Mouse (Mus musculus): ENCODE measurements around the gene Olfr155.

Gene Olfr155

DNA sequence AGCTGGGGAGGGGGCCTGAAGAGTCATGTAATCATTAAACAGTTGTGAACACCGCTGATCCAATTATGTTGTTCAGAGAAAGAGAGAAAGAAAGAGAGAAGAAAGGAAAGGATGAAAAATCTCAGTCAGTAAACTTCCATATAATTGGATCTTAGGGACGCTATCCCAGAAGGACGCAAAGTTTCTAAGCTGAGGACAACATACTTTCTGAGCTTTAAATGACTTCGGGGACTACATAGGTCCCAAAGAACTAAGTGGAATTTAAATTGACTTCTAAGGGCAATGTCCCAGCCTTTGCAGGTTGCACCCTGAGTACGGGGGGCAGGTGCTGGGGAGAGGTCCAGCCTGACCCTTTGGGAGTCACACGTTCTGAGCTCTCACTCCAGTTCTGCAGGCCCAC lies at the start of gene Olfr155:
Olfr155 (plus strand) TSS at position 301 of the 400 bp plus-strand sequence.
- no peak for DNase-seq (ENCODE audit: low spot score in 2 of 2)

DNA sequence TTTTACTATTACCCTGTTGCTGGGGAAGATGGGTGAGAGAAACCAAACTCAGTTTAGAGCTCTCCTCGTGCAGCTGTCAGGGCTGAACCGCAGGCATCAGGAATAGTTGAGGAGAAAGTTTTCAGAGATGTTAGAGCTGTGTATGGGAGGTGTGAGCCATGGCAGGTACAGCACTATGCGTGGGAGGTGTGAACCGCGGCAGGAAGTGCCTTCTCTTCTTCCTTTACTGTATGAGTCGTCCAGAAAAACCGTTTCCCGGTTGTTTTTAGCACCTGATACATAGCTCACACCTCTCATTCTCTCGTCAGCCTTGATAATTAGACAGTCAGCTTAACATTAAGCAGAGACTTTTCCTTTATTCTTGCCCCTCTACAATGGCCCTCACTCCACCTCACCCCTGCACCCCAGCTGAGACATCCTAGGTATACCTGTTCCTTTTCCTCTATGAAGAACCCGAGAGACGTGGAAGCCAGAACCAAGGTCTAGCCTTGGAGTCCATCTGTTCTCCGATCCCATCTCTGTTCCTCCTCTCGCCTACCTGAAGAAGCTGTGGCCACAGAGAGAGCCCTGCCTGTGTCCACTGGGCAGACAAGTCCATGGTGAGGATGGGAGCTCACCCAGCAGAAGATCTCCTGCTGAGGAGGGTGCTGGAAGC lies 28.3 kb upstream of the Olfr155 start:
- DNase-seq (ENCODE audit: low spot score in 2 of 2): no peak

DNA sequence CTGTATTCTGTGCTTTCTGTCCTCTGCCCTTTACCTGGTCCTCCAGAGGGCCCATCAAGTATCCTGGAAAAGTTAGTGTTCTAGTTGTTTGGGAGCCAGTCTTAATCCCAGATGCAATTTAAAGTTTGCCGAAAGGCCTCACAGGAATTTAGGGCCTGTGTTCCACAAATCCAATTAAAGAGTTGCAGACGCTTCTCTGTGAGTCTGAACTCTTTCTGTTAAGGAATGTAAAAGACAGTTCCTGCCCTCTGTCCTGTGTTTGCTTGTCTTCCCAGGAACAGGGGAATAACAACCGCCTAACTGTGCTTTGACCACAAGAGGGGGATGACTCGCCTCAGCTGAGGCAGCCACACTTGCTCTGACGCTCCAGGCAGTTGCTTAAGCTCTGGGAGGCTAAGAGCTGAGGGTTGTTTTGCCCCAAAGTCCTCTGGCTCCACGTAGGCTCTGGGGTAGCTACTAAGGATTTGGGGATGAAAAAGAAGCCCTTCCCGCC lies 27.5 kb upstream of the Olfr155 start, which contains the start of gene Olfr156:
Olfr156 (minus strand) TSS at position 51 of the 493 bp plus-strand sequence.
- DNase-seq (ENCODE audit: low spot score in 2 of 2): peak in 1 of 2 experiments; percentile 35

DNA sequence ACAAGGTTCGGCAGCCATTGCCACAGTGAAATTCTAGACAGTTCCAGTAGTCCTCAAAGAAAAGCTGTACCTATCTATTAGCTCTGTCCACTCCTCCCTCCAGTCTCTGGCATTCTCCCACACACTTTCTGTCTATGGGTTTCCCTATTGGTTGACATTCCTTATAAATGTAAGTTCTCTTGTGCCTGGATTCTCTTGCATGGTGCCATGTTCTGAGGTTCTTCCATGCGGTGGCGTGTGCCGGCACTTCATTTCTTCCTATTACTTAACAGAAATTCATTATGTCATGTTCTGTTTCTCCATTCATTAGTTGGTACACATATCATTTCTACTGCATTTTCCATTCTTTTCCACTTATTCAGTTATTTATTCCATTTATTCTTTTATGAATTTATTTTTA lies 22.6 kb upstream of the Olfr155 start:
- DNase-seq (ENCODE audit: low spot score in 2 of 2): peak in 1 of 2 experiments; percentile 4

DNA sequence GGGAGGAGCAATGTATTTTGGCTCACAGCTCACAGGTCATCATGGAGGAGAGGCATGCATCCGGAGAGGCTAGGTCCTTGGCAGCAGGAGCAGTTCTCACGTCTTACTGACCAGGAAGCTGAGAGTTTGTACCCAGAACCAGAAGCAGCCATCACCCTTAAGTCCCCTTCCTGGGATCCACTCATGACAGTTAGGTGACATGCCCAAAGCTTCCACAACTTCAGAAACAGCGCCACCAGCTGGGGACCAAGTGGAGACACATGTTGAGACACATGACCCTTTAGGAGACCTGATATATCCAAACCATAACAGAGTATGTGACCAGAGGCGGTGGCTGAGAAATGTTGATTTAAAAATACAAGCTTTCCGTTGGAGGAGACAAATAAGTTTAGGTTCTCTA lies 19.3 kb upstream of the Olfr155 start:
- DNase-seq (ENCODE audit: low spot score in 2 of 2): no peak

DNA sequence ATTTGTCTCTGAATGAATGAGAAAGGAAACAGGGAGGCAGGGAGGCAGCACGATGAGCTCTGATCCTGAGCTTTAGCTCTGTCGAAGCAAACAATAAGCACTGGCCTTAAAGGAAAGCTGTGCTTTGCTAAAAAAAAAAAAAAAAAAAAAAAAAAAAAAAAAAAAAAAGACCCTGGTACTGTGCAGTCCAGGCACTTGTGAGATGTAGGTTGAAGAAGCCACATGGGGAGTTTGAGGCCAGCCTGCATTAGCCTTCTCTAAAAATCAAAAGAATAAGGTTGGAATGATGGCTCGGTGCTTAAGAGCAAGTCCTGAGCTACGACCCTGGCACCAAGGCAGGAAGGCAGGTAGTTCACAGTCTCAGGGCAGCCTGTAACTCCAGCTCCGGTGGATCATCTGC lies 17.6 kb upstream of the Olfr155 start:
- DNase-seq (ENCODE audit: low spot score in 2 of 2): no peak

DNA sequence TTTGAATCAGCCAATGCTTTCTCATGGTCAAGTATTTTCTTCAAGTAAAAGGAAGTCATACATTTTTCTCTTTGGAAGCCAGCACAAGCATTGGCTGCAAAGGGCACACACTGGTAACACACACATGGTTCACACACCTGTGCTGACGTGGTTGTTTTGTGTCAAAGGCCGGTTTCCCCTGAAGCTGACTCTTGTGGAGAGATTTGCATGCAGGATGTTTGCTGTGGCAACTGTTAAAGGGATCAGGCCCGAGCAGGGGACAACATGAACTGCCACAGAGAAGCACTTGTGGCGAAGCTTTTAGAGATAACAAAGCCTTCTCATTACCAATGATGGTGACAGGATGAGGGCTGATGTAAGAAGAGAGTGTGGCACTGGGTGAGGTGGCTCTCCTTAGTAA lies 16.6 kb upstream of the Olfr155 start:
- DNase-seq (ENCODE audit: low spot score in 2 of 2): no peak

DNA sequence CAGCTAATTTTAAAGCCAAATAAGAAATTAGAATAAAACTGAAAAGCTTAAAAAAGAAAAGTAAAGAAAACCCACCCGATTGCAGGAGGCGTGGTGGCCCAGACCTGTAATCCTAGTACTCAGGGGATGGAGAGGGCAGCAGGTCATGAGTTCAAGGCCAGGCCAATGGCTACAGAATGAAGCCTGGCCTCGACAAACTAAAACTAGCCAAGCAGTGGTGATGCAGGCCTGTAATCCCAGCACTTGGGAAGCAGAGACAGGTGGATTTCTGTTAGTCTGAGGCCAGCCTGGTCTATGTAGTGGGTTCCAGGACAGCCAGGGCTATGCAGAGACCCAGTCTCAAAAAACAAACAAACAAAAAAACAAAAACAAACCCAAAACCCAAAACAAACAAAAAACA lies 13.0 kb upstream of the Olfr155 start:
- DNase-seq (ENCODE audit: low spot score in 2 of 2): no peak

DNA sequence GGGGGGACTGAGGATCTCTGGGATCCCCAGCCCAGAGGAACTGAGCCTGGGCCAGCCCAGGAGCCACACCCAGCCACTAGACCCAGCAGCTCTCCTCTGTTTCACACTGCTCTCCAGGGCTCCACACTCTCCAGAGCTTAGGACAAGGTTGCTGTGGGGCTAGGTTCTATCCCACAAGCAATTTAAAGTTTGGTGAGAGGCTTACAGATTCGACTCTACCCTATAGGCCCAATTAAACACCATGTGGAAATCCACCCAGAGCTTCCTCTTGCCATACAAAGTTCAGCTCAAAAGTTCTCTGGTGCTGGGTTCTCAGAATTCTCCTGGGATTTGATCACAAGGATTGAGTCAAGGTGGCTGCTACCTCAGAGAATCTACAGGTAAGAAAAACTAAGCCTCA lies 11.3 kb upstream of the Olfr155 start, which contains the start of gene Olfr157:
Olfr157 (minus strand) TSS at position 101 of the 400 bp plus-strand sequence.
- no peak for DNase-seq (ENCODE audit: low spot score in 2 of 2)

DNA sequence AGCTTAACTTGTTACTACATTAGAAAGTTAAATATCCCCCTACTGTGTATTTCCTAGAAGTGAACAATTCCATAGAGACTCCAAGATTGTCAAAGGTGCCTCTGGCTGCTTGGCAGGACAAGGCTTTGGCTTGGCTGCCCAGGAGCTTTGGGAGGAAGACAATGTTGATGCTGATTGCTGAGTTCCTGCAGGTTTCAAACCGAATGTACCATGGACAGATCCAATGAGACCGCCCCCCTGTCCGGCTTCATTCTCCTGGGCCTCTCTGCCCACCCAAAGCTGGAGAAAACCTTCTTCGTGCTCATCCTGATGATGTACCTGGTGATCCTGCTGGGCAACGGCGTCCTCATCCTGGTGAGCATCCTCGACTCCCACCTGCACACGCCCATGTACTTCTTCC lies 2.7 kb downstream of the Olfr155 start:
- no peak for DNase-seq (ENCODE audit: low spot score in 2 of 2)

DNA sequence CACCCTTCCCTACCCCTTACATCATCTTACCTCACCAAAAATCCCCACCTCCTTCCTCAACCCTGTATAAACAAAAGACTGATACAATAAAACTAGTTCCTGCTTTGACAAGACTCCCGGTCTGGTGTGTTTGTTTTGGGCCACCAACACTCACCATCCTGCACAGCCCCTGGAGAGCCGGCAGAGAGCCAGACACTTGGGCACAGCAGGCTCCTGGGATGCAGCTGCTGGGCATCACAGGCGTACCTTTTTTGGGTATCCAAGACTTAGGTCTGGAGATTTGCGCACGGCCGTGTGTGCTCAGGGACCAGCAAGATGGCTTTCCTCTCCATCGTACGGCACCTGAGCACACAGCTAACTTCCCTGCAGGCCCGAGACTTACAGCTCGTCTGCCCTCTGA lies 8.5 kb downstream of the Olfr155 start:
- DNase-seq (ENCODE audit: low spot score in 2 of 2): no peak

DNA sequence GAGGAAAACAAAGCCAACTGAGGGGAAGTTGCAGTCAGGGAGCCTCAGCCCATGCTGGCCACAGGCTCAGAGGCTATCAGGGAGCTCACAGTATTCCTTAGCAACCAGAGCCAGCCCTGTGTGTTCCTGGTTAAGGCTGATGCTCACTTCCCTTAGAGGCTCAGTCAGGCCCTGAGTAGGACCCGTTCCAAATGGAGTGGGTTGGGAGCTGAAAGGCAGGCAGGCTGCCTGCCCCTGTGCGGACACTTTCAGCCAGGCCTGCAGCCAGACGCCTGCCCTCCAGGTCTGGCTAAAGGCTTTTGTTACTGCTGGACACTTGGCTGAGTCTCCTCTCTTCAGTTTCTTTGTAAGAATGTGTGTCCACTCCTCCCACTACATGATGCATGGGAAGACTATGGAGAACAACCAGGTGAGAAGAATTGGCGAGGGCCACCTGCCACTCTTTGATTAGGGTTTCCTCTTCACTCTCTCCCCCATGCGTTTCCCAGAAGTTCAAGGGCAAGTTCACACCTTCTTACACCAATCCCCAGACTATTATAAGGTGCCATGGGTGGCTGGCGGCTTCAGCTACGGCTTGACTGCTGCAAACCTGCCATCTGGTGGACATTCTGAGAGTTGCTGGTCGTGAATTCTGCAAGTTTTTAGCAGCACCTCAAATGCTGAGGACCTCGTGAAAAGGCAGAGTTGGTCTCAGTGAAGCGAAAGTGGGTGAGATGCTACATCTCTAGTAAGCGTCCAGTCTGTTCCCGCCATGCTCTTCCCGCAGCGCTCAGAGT lies 9.6 kb downstream of the Olfr155 start:
- peak; percentile 76 to 84 for DNase-seq (ENCODE audit: low spot score in 2 of 2)

DNA sequence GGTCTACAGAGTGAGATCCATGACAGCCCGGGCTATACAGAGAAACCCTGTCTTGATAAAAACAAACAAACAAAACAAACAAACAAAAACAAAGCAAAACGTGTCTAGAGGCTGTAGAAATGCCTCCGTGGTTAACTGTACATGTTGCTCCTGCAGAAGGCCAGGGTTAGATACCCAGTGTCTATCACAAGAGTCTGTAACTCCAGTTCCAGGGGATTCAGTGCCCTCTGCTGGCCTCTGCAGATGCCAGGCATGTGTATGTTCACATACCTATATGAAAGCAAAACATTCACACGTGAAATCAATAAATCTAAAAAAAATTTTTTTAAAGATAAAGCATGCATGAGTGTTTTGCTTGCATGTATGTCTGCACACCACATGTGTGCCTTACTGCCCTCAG lies 11.9 kb downstream of the Olfr155 start:
- peak in 1 of 2 experiments; percentile 9 for DNase-seq (ENCODE audit: low spot score in 2 of 2)

DNA sequence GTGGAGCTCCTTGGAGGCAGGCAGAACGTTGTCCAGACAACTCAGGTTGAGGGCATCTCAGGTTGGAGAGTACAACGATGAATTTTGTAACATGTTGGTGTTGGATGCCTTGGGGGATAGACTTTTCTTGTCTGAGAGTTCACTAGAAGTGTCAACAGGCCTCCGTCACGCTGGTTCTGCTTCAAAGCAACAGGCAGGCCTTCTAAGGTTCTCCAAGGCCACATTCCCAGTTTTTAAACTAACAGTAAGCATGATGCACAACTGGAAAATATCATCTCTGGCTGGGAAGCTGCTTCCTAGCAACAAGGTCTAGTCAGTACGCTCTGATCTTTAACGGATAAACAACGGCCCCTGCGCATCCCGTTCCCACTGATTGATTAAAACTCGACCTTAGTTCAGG lies 18.5 kb downstream of the Olfr155 start:
- no peak for DNase-seq (ENCODE audit: low spot score in 2 of 2)

DNA sequence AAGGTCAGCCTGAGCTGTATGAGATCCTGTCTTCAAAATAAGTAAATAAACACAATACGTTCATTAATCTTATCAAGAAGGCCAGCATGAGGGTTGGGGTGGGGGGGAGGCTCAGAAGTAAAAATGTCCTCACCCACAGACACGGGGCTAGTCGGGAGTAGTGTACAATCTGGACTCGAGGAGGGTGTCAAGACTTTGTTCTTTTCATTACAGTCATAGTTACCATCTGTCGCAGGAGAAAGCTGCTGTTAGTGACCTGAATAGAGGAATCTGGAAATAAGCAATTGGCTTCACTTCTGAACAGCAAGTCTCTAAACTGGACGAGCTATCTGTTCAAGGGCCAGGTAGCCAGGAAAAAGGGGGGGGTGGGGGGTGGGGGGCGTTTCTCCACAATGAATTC lies 23.1 kb downstream of the Olfr155 start:
- DNase-seq (ENCODE audit: low spot score in 2 of 2): no peak

DNA sequence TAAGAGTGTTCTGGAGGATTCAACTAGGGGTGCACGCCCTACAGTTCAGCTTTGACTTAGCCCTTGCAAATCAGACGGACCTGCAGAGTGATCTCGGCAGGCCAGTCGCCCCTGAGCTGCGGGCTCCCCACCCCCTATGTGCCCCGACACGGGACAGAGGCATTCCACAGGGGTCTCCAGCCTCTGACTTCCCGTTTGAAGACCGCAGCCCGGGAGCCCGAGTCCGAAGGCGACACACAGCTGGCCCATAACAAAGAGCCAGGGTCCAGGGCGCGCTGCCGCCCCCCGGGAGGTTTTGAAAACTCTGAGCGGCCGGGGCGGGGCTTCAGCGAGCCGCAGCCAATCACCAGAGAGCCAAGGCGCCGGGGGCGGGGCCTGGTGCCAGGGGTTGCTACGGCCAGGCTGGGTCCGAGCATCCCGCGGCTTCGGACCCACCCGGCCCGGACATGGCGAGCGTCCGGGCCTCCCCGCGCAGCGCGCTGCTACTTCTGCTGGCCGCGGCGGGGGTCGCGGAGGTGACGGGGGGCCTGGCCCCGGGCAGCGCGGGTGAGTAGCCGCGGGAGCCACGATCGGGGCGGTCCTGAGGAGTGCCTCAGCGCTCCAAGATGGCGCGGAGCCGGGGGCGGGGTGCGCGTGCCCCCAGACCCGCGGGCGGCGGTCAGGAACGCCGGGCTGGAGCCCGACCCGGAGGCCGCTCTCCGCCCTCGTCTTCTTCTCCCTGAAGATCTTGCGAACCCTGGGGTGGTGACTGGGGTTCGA lies 24.0 kb downstream of the Olfr155 start, which contains the start of gene Reck:
Reck (plus strand) TSS at position 371 of the 759 bp plus-strand sequence.
- DNase-seq (ENCODE audit: low spot score in 2 of 2): peak; percentile 88 to 89

DNA sequence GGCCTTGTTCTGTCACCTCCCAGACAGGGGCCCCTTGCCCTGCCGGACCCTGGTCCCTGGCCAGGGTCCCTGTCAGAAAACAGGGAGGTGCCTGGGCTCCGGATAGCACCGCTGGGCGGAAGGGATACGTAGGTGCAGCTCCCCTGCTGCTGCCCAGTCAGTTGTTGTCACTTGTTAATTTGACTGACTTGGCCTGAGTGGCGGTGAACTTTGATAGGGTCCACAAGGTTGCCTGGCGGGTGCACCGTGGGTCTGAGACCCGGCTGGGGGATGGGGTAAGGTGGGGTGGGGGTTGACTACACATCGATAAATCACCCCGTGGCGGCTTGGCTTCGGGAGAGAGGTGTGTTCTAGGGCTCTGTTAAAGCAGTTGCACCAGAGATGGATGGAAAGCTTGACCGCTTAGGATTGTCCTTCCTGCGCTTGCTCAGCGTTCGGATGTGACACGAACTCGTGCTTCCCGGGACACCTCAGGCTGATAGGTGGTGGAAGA lies 24.6 kb downstream of the Olfr155 start:
- DNase-seq (ENCODE audit: low spot score in 2 of 2): peak; percentile 27 to 36

DNA sequence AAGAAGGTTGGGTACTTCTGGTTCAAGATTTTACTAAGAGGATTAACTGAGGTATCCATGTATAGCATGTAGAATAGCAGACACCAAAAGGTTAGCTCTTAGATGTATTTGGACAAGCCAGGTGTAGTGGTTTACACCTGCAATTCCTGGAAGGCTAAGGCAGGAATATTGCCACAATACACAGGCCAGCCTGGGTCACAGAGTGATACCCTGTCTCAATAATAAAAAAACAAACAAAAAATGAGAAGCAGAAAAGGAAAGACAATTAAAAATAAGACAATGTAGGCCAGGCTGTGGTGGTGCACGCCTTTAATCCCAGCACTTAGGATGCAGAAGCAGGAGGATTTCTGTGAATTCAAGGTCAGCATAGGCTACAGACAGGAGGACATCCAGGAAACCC lies 25.9 kb downstream of the Olfr155 start:
- DNase-seq (ENCODE audit: low spot score in 2 of 2): no peak

DNA sequence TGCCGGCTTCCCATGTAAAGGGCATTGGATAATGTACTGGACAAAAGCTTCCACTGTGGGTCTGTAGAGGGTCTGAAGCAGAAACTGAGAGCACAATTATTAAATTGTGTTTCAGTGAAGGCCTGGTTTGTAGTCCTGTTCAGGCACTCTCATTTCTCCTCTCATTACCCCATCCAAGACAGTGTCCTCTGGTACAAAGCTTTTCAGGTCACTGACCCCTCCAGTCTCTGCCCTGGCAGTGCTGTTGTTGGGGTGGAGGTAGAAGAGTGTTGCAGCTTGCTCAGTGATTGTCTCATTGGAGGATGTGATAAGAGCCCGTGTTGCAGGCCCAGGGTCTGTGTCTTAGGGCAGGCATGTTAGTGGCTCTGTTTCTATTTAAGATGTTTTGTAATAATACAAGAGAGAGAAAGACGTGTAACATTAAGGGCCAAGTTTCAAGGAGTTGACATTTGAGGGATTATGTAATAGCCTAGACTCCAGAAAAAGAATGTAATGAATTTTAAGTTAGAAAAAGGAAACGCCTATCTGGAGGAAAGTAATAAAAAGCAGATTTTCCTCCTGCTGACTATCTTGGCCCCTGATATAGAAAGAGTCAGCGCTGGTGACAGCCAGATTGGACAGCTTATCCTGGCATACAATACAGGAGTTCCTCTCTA lies 26.9 kb downstream of the Olfr155 start:
- DNase-seq (ENCODE audit: low spot score in 2 of 2): no peak

DNA sequence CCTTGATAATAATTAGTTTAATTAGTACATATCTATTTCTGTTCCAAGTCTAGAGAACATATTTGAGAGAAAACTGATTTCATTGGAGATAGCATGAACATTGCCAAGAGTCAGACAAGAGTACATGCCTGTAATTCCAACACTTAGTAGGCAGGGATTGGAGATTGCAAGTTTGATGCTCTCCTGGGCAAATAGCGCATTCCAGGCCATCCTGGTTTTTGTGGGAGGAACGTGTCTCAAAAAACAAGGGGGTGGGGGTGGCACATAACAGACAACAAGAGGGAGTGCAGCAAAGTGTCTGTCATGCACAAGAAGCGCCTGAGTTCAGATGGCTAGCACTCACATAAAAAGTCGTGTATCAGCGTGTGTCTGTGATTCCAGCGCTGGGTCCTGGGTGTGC lies 28.2 kb downstream of the Olfr155 start:
- DNase-seq (ENCODE audit: low spot score in 2 of 2): no peak

DNA sequence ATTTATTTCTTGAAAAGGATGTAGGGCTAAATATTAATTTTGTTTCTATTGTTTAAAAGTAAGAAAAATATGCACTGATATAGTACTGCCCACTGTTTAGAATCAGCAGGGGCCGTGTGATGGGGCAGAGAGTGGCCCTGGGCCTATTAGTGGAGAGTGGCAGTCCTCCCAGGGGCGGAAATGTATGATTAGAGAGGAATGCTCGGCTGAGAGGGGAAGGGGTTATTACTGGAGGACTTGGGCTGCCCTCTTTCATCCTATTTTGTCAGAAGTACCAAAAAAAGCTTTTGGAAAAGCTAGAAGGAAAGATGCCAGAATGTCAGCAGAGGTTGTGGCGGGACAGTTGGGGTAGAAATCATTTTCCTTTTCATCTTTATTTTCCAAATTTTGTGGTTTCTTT lies 32.8 kb downstream of the Olfr155 start:
- DNase-seq (ENCODE audit: low spot score in 2 of 2): no peak
